Mouse (Mus musculus): ENCODE results near the gene Tmem198.

- TF ChIP-seq POLR2A (IDR thresholded peaks at IDR 0.05; ENCODE audit: low read depth, low read length) = no peak
- TF ChIP-seq CTCF (IDR thresholded peaks at IDR 0.05; ENCODE audit: extremely low read depth, insufficient read length, insufficient replicate concordance, low read depth, low read length) = peak; percentile 95
Observed at GRCm38 (mm10) chr1:75467215-75467927, 12.0 kb upstream of the Tmem198 start.
